Mouse (Mus musculus) liver, adult 2 months (tissue): Measurements from ENCODE around the gene Slc25a4. TPM values are rescaled to one million over a fixed set of nuclear protein-coding genes. Genes with fewer than 3 reads are reported as not detected.

ENCODE experiments used
- DNase-seq: peaks from one replicate; pipeline ENCODE4 v3.0.0-alpha.2; 2011; ENCODE audit warnings: low read depth, low spot score; ENCODE audit errors: extremely low read depth
- H3K27ac ChIP-seq: fragments of 200-500 bp; replicated peaks from 2 replicates; pipeline ENCODE4 v1.5.1; 2012; ENCODE audit warnings: low read depth, mild to moderate bottlenecking, control low read depth, inconsistent platforms, low read length; ENCODE audit not compliant: insufficient read depth
- H3K27me3 ChIP-seq: fragments of 200-500 bp; 2 replicates; pipeline ENCODE4 v1.6.1; 2012; ENCODE audit warnings: mild to moderate bottlenecking, moderate library complexity, low read length, inconsistent platforms; ENCODE audit not compliant: control insufficient read depth, insufficient read depth
- H3K36me3 ChIP-seq: fragments of 200-500 bp; 2 replicates; pipeline ENCODE4 v1.6.1; 2012; ENCODE audit warnings: low read length, inconsistent platforms; ENCODE audit not compliant: control insufficient read depth, insufficient read depth
- H3K4me1 ChIP-seq: fragments of 200-500 bp; 2 replicates; pipeline ENCODE4 v1.6.1; 2011; ENCODE audit warnings: low read length; ENCODE audit not compliant: control insufficient read depth, insufficient read depth
- H3K4me3 ChIP-seq: fragments of 200-500 bp; 2 replicates; pipeline ENCODE4 v1.5.1; 2011; ENCODE audit warnings: low read depth, mild to moderate bottlenecking, control low read depth, low read length, moderate library complexity; ENCODE audit not compliant: insufficient read depth
- H3K79me2 ChIP-seq: fragments of 200-500 bp; 2 replicates; pipeline ENCODE4 v1.6.1; 2012; ENCODE audit warnings: inconsistent platforms, mild to moderate bottlenecking, low read length, moderate library complexity; ENCODE audit not compliant: control insufficient read depth, insufficient read depth
- H3K9ac ChIP-seq: fragments of 200-500 bp; 2 replicates; pipeline ENCODE4 v1.6.1; 2012; ENCODE audit warnings: low read depth, mild to moderate bottlenecking, control low read depth, inconsistent platforms, low read length
- CTCF ChIP-seq: fragments of 200-500 bp; IDR thresholded peaks from 2 replicates; pipeline ENCODE4 v1.5.1; 2011; ENCODE audit warnings: low read depth, low read length, control low read depth
- POLR2A ChIP-seq: fragments of 200-500 bp; IDR thresholded peaks from 2 replicates; pipeline ENCODE4 v1.6.1; 2011; ENCODE audit warnings: low read length, control low read depth; ENCODE audit not compliant: insufficient read depth; ENCODE audit errors: extremely low read depth
- WGBS: fragments of 180-500 bp; shearing (Covaris S2); methylation state at CpG from one replicate; pipeline ENCODE4 v1.1.7; 2018; 5-methylcytosine and 5-hydroxymethylcytosine counted together
- polyA plus RNA-seq: library from polyadenylated mRNA; depleted of rRNA; stranded (reverse); fragments of >200 nt; gene quantifications from 2 replicates; pipeline ENCODE4 v1.2.3, GENCODE M21; 2012; rRNA removed
- total RNA-seq: library from RNA; depleted of rRNA; stranded (reverse); fragments of >200 nt; gene quantifications from 2 replicates; pipeline ENCODE4 v1.2.3, GENCODE M21; 2014; rRNA removed

Slc25a4 gene
- total and polyA plus RNA-seq, 2 experiments = 7.4 to 13.4 TPM

GRCm38 (mm10) chr8:46173651-46174050 is 37.4 kb downstream of the Slc25a4 start:
- Histone ChIP-seq H3K79me2 (peaks cover 3% of the 10 kb centered on the region; the same call in 1 of the 2 replicates), H3K27me3 (no peaks in the 10 kb centered on the region), H3K9ac (no peak overlapping the region), H3K4me1 (peaks cover 3% of the 10 kb centered on the region; the same call in 1 of the 2 replicates), H3K27ac (no peak overlapping the region), H3K36me3 (peaks cover 14% of the 10 kb centered on the region), H3K4me3 (no peak overlapping the region)
- no peak for DNase-seq
- WGBS = 87% methylated on average over 2 of the region's 2 CpGs
- TF ChIP-seq CTCF = no peak
- TF ChIP-seq POLR2A = no peak

- Histone ChIP-seq H3K4me3 (peak overlapping the region; percentile 88), H3K9ac (peak overlapping the region; percentile 95), H3K79me2 (peaks cover 5% of the 10 kb centered on the region; the same call in 1 of the 2 replicates), H3K27ac (peak overlapping the region; percentile 68), H3K4me1 (peaks cover 6% of the 10 kb centered on the region; the same call in 1 of the 2 replicates), H3K36me3 (no peaks in the 10 kb centered on the region), H3K27me3 (no peaks in the 10 kb centered on the region)
- TF ChIP-seq CTCF (no peak), POLR2A (no peak)
- no peak for DNase-seq
- under 1% methylated on average over 24 of the region's 25 CpGs for WGBS
These were observed 47.3 kb downstream of the Slc25a4 start for GRCm38 (mm10) chr8:46163870-46164190.

DNA sequence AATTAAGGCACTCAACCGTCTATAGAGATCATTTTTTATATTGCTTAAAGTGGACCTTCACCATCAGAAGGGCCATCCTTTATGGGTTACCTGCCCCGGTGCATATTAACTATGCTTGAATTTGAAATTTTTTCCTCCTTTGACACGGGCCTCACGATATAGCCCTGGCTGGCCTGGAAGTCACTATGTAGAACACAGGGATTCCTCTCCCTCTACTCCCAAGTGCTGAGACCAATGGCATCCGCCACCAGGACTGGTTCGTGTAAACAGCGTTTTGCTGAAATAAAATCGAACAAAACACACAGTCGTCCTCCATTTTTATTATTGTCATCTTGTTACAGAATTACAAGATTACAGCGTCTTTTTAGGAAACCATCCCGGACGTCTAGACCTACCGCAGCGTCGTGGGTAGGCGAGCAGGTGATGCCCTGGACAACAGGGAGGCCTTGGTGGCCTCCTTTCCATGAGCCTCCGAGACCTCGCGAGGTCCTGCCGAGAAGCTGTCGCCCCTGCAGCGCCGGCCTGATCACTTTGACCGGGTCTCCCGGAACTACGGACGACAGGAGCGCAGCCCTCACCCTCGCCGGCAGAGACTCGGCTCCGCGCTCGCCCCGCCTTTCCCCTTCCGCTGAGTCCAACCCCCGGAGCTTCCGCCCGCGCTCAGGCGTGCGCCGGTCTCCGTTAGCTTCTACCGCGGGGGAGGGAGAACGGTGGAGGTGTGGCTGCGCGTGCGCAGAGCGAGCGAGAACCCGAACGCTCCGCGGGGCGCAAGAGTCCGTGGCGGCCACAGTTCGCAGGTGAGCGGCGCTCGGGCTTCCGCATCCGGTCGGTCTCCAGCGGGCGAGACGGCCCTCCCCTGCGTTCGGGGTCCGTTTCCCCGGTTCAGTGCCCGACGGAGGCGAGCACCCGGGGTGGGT is 47.9 kb downstream of the Slc25a4 start:
- Histone ChIP-seq H3K79me2 (peaks cover 5% of the 10 kb centered on the region; the same call in 1 of the 2 replicates), H3K9ac (peak overlapping the region; percentile 95), H3K27me3 (no peaks in the 10 kb centered on the region), H3K27ac (peak overlapping the region; percentile 68), H3K4me1 (peaks cover 6% of the 10 kb centered on the region; the same call in 1 of the 2 replicates), H3K36me3 (no peaks in the 10 kb centered on the region), H3K4me3 (peak overlapping the region; percentile 88)
- DNase-seq = peak; percentile 87
- under 1% methylated on average over 77 of the region's 77 CpGs for WGBS
- TF ChIP-seq POLR2A = peak; percentile 90
- TF ChIP-seq CTCF = no peak

Other genes with a start within 250 kb of the Slc25a4 start
- 0.60 and 0.65 TPM in 2 replicates for gene 1700029J07Rik, start 236.0 kb downstream of the Slc25a4 start, total RNA-seq
- 0.13 and 0.15 TPM in 2 replicates for gene 1700029J07Rik, start 236.0 kb downstream of the Slc25a4 start, polyA plus RNA-seq
- 53.8 and 68.0 TPM in 2 replicates for gene Ufsp2, start 235.8 kb downstream of the Slc25a4 start, total RNA-seq
- 16.9 and 18.6 TPM in 2 replicates for gene Ufsp2, start 235.8 kb downstream of the Slc25a4 start, polyA plus RNA-seq
- 0.40 and 0.65 TPM in 2 replicates for gene Lrp2bp, start 212.0 kb downstream of the Slc25a4 start, total RNA-seq
- 0.32 and 0.73 TPM in 2 replicates for gene Lrp2bp, start 212.0 kb downstream of the Slc25a4 start, polyA plus RNA-seq
- gene Ankrd37, start 205.6 kb downstream of the Slc25a4 start, total RNA-seq = 0.65 and 2.0 TPM in 2 replicates
- gene Ankrd37, start 205.6 kb downstream of the Slc25a4 start, polyA plus RNA-seq = 0.49 and 2.4 TPM in 2 replicates
- gene Cfap97, start 59.5 kb downstream of the Slc25a4 start, total RNA-seq = 8.7 and 10.1 TPM in 2 replicates
- 3.0 and 3.4 TPM in 2 replicates for gene Cfap97, start 59.5 kb downstream of the Slc25a4 start, polyA plus RNA-seq
- gene Snx25, start 59.1 kb downstream of the Slc25a4 start, total RNA-seq = 10.7 and 11.7 TPM in 2 replicates
- gene Snx25, start 59.1 kb downstream of the Slc25a4 start, polyA plus RNA-seq = 2.6 and 3.0 TPM in 2 replicates
- gene Helt, start 83.4 kb upstream of the Slc25a4 start, total RNA-seq = not detected in 2 replicates
- gene Helt, start 83.4 kb upstream of the Slc25a4 start, polyA plus RNA-seq = not detected in 2 replicates